Mouse (Mus musculus): ENCODE results near the gene Nfib.

GRCm38 (mm10) chr4:82364696-82365385 is 340.7 kb downstream of the Nfib start:
- TF ChIP-seq MYOG (IDR thresholded peaks at IDR 0.05; ENCODE audit: control insufficient read depth in 1 of 3, insufficient read depth in 1 of 3, insufficient read length in 2 of 3, low read depth in 2 of 3), result no peak
- no peak for TF ChIP-seq POLR2A (IDR thresholded peaks at IDR 0.05; ENCODE audit: insufficient read length, low read depth)
- no peak for TF ChIP-seq TCF12 (IDR thresholded peaks at IDR 0.05; ENCODE audit: insufficient read depth, poor library complexity, severe bottlenecking)
- TF ChIP-seq CEBPB (IDR thresholded peaks at IDR 0.05; ENCODE audit: insufficient read depth, poor library complexity, severe bottlenecking), result peak; percentile 94
- TF ChIP-seq MYOD1 (IDR thresholded peaks at IDR 0.05; ENCODE audit: control insufficient read depth in 1 of 3, insufficient read length in 2 of 3, low read depth in 2 of 3), result peak in 1 of 3 experiments; percentile 12
- no peak for TF ChIP-seq USF1 (IDR thresholded peaks at IDR 0.05; ENCODE audit: low read depth)
- no peak for TF ChIP-seq E2F4 (IDR thresholded peaks at IDR 0.05; ENCODE audit: insufficient read depth)
- TF ChIP-seq MAX (IDR thresholded peaks at IDR 0.05; ENCODE audit: low read depth), result no peak
- no peak for TF ChIP-seq POLR2AphosphoS2 (IDR thresholded peaks at IDR 0.05; ENCODE audit: insufficient read length, low read depth)
- TF ChIP-seq SRF (IDR thresholded peaks at IDR 0.05; ENCODE audit: control insufficient read depth, insufficient read length, low read depth), result no peak
- no peak for TF ChIP-seq REST (IDR thresholded peaks at IDR 0.05; ENCODE audit: insufficient read depth, insufficient read length)
- no peak for TF ChIP-seq TCF3 (IDR thresholded peaks at IDR 0.05; ENCODE audit: insufficient read length, low read depth)

All from myocyte (in vitro differentiated cells).